Mouse (Mus musculus): ENCODE measurements around the gene Phf7.
A peak's percentile ranks its signal among the peaks of the same experiment; 100 is the strongest.

The Phf7 gene

GRCm38 (mm10) chr14:31251084-31251604, at the start of gene Phf7, which contains the start of gene Bap1:
Phf7 (minus strand) TSS chr14:31251317.
Bap1 (plus strand) TSS chr14:31251450.
- DNase-seq, result peak; percentile 99

- no peak for DNase-seq
Measured at GRCm38 (mm10) chr14:31285728-31286127, 34.6 kb upstream of the Phf7 start.

- DNase-seq, result peak; percentile 93
Measured at GRCm38 (mm10) chr14:31272164-31272563, 21.0 kb upstream of the Phf7 start.

GRCm38 (mm10) chr14:31271121-31271520, 20.0 kb upstream of the Phf7 start:
- DNase-seq, result peak; percentile 90

GRCm38 (mm10) chr14:31269456-31270100, 18.5 kb upstream of the Phf7 start:
- DNase-seq, result peak; percentile 85

- DNase-seq, result no peak
Measured at GRCm38 (mm10) chr14:31268301-31269001, 17.3 kb upstream of the Phf7 start.

GRCm38 (mm10) chr14:31267649-31268048, 16.5 kb upstream of the Phf7 start:
- DNase-seq, result no peak

GRCm38 (mm10) chr14:31260932-31261331, 9.8 kb upstream of the Phf7 start:
- peak; percentile 84 for DNase-seq

- DNase-seq, result no peak
Measured at GRCm38 (mm10) chr14:31260374-31260773, 9.3 kb upstream of the Phf7 start.

- DNase-seq, result peak; percentile 90
Measured at GRCm38 (mm10) chr14:31258476-31259050, 7.4 kb upstream of the Phf7 start.

GRCm38 (mm10) chr14:31252091-31252490, 974 bp upstream of the Phf7 start:
- peak; percentile 89 for DNase-seq

GRCm38 (mm10) chr14:31251626-31252025, 509 bp upstream of the Phf7 start:
- no peak for DNase-seq

GRCm38 (mm10) chr14:31250222-31251083, 664 bp downstream of the Phf7 start:
- DNase-seq, result no peak

- DNase-seq, result no peak
Measured at GRCm38 (mm10) chr14:31248396-31248795, 2.7 kb downstream of the Phf7 start.

GRCm38 (mm10) chr14:31245946-31246345, 5.2 kb downstream of the Phf7 start:
- no peak for DNase-seq

GRCm38 (mm10) chr14:31244777-31245176, 6.3 kb downstream of the Phf7 start:
- DNase-seq, result no peak

GRCm38 (mm10) chr14:31240528-31240927, 10.6 kb downstream of the Phf7 start:
- DNase-seq, result no peak

- peak; percentile 98 for DNase-seq
Measured at GRCm38 (mm10) chr14:31237101-31237882, 13.8 kb downstream of the Phf7 start.

- no peak for DNase-seq
Measured at GRCm38 (mm10) chr14:31233996-31234591, 17.0 kb downstream of the Phf7 start.

- no peak for DNase-seq
Measured at GRCm38 (mm10) chr14:31233070-31233995, 17.8 kb downstream of the Phf7 start.

All from heart, adult 11 months (tissue).